Mouse (Mus musculus): Measurements from ENCODE around the gene Kdm6a. TPM values are rescaled to one million over a fixed set of nuclear protein-coding genes. Genes with fewer than 3 reads are reported as not detected.
A peak's percentile ranks its signal among the peaks of the same experiment; 100 is the strongest.

The Kdm6a gene
- 24.1 and 27.7 TPM in 2 replicates for polyA plus RNA-seq (2015; fragmentation: Nextera tagmentation; extraction: Ambion mirVana)

DNA sequence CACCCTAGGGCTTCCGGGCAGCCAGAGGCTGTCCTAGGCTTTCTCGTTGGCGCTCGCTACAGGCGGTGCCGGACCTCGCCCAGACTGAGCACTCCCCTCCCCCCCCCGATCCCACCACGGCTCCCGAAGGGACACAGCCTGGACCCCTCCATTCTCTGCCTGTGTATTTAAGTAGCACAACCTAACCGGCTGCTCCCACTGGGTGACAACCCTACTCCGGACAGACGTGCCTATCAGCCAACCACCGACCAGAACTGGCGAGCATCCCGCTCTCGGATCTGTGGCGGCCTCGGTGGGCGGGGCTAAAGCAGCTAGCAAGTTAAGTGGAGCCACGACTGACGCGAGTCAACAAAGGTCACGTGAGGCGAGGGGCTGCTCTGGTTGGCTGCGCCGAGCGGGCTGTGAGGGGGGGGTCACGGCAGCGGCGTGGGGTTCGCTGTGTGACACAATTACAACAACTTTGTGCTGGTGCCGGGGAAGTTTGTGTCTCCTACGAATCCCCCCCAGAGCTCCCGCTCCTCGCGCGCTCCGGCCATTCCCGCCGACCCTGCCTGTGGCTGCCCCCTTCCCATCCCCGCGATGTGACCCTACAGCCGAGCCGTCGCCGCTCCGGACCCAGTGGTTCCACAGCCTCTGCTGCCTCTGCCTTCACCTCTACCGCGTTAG, at the start of gene Kdm6a:
Kdm6a (plus strand) TSS at position 384 of the 666 bp plus-strand sequence.
- H3K27me3 ChIP-seq (replicated peaks; ENCODE audit: control insufficient read depth, insufficient read depth, low read length): no peaks in the 10 kb centered on the region
- under 1% methylated on average over 48 of the region's 50 CpGs for WGBS
- peak; percentile 98 for ATAC-seq
- H3K4me2 ChIP-seq (ENCODE audit: low read length): peak within 1 kb of the TSS; percentile 75
- peak within 1 kb of the TSS; percentile 88 for H3K4me3 ChIP-seq (replicated peaks; ENCODE audit: low read length)
- H3K9ac ChIP-seq (replicated peaks; ENCODE audit: low read depth, low read length): peak within 1 kb of the TSS; percentile 91
- no peaks in the 10 kb centered on the region for H3K9me3 ChIP-seq (ENCODE audit: control insufficient read depth, low read length)
- peak within 1 kb of the TSS; percentile 97 for H3K27ac ChIP-seq (ENCODE audit: low read length)
- no peaks in the 10 kb centered on the region for H3K36me3 ChIP-seq (ENCODE audit: control insufficient read depth, insufficient read depth)
- H3K4me1 ChIP-seq (replicated peaks; ENCODE audit: control insufficient read depth, insufficient read depth, low read length): 0 out of 2 replicates have a peak, but pooled peaks cover 2% of the 10 kb centered on the region

- H3K27me3 ChIP-seq (replicated peaks; ENCODE audit: control insufficient read depth, insufficient read depth, low read length): no peaks in the 10 kb centered on the region
- no peaks in the 10 kb centered on the region for H3K36me3 ChIP-seq (ENCODE audit: control insufficient read depth, insufficient read depth)
- no peaks in the 10 kb centered on the region for H3K9me3 ChIP-seq (ENCODE audit: control insufficient read depth, low read length)
- H3K4me3 ChIP-seq (replicated peaks; ENCODE audit: low read length): no peak within 1 kb of the TSS
- ATAC-seq: no peak
- no peak within 1 kb of the TSS for H3K9ac ChIP-seq (replicated peaks; ENCODE audit: low read depth, low read length)
- H3K4me2 ChIP-seq (ENCODE audit: low read length): no peak within 1 kb of the TSS
- WGBS: 82% methylated on average over 1 of the region's 1 CpGs
- H3K27ac ChIP-seq (ENCODE audit: low read length): no peak within 1 kb of the TSS
- no peaks in the 10 kb centered on the region for H3K4me1 ChIP-seq (replicated peaks; ENCODE audit: control insufficient read depth, insufficient read depth, low read length)
These were observed 16.8 kb upstream of the Kdm6a start, which contains the start of gene Dusp21 for GRCm38 (mm10) chrX:18145557-18145956. TSS of gene Dusp21 (plus strand) at chrX:18145857.

DNA sequence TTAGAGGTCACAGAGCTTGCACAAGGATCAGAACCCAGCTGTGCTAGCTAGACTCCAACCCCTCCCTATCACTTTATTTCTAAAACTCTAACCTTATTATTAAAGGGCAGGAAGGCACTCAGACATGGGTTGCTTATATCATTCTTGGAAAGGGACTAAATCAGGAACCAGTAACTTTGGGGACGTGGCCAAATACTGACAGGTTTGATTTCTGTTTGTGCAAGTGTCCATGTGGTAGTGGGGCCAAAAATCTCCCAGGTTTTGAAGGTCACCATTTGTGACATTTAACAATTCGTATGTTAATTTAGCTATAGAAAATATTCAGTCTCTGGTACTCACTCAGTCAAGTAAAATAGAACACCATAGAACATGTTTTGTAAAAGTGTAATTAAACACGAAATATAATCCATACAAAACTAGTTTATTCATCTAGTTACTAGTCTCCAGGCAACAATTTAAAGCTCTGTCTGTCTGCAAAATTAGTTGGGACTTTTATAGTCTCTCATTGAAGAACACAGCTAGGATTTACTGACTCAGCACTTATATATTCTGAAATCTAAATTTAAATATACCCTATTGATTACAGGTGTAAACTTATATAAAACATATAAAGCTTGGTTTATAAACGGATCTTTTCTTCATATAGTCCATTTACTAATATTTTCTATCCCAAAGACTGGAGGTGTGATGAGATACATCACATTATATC, 1.5 kb upstream of the Kdm6a start:
- no peaks in the 10 kb centered on the region for H3K36me3 ChIP-seq (ENCODE audit: control insufficient read depth, insufficient read depth)
- no peak for ATAC-seq
- no peaks in the 10 kb centered on the region for H3K27me3 ChIP-seq (replicated peaks; ENCODE audit: control insufficient read depth, insufficient read depth, low read length)
- H3K4me1 ChIP-seq (replicated peaks; ENCODE audit: control insufficient read depth, insufficient read depth, low read length): 0 out of 2 replicates have a peak, but pooled peaks cover 2% of the 10 kb centered on the region
- H3K27ac ChIP-seq (ENCODE audit: low read length): no peak overlapping the region; the same call in 1 of the 2 replicates
- WGBS: 52% methylated on average over 4 of the region's 4 CpGs
- H3K4me3 ChIP-seq (replicated peaks; ENCODE audit: low read length): no peak overlapping the region
- H3K9ac ChIP-seq (replicated peaks; ENCODE audit: low read depth, low read length): no peak overlapping the region
- no peaks in the 10 kb centered on the region for H3K9me3 ChIP-seq (ENCODE audit: control insufficient read depth, low read length)
- peak overlapping the region; percentile 64; the same call in 1 of the 2 replicates for H3K4me2 ChIP-seq (ENCODE audit: low read length)

DNA sequence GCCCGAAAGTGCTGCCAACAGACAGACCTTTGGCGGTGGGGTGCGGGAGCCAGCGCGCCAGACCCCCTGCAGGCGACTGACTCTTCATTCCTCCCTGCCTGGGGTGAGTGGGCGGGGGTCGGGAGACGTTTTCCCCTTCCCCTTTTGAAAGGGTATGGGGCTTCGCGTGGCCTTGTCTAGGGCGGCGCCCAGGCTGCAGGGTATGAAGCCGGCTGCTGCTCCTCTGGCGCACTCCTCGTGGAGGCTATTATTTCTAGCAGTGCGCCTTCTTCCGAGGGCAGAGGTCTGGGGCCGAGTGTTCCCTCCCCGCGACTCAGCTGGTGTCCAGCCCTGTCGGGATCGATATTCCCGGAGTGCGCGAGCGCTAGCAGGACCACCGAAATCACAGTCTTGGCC, 581 bp upstream of the Kdm6a start:
- peak; percentile 61 for ATAC-seq
- no peaks in the 10 kb centered on the region for H3K9me3 ChIP-seq (ENCODE audit: control insufficient read depth, low read length)
- H3K4me3 ChIP-seq (replicated peaks; ENCODE audit: low read length): peak overlapping the region; percentile 88
- peak overlapping the region; percentile 64 for H3K4me2 ChIP-seq (ENCODE audit: low read length)
- H3K4me1 ChIP-seq (replicated peaks; ENCODE audit: control insufficient read depth, insufficient read depth, low read length): 0 out of 2 replicates have a peak, but pooled peaks cover 2% of the 10 kb centered on the region
- peak overlapping the region; percentile 91 for H3K9ac ChIP-seq (replicated peaks; ENCODE audit: low read depth, low read length)
- peak overlapping the region; percentile 95 for H3K27ac ChIP-seq (ENCODE audit: low read length)
- no peaks in the 10 kb centered on the region for H3K36me3 ChIP-seq (ENCODE audit: control insufficient read depth, insufficient read depth)
- H3K27me3 ChIP-seq (replicated peaks; ENCODE audit: control insufficient read depth, insufficient read depth, low read length): no peaks in the 10 kb centered on the region
- 1% methylated on average over 27 of the region's 28 CpGs for WGBS

DNA sequence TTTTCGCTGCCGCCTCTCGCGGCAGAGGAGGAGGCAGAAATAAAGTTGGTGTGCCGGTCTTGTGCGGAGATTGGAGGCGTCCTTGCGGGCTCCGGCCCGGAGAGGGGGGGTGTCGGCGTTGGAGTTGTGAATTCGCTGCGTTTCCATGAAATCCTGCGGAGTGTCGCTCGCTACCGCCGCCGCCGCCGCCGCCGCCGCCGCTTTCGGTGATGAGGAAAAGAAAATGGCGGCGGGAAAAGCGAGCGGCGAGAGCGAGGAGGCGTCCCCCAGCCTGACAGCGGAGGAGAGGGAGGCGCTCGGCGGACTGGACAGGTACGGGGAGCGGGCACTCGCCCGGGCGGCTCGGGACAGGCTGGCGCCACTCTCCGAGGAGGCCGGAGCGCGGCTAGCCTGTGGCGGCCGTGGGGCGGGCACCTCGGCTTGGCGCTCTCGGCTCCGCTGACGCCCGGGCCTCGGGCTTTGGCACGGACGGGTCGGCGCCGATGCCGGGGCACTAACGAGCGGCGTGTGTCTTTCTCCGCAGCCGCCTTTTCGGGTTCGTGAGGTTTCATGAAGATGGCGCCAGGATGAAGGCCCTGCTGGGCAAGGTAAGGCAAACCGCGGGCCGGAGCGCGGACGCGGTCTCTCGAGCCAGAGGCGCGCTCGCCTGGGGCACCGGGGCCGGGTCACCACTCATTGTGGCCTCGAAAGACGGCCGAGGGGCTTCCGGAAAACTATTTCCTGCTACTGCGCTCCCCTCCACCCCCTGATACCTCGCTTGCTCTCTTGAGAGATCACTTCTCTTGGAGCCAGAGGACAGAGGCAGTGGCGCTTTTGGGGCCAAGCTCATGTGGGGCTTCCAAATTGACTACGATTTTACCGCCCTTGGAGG, 721 bp downstream of the Kdm6a start:
- H3K36me3 ChIP-seq (ENCODE audit: control insufficient read depth, insufficient read depth): no peaks in the 10 kb centered on the region
- H3K27me3 ChIP-seq (replicated peaks; ENCODE audit: control insufficient read depth, insufficient read depth, low read length): no peaks in the 10 kb centered on the region
- H3K4me3 ChIP-seq (replicated peaks; ENCODE audit: low read length): peak overlapping the region; percentile 88
- H3K4me1 ChIP-seq (replicated peaks; ENCODE audit: control insufficient read depth, insufficient read depth, low read length): 0 out of 2 replicates have a peak, but pooled peaks cover 2% of the 10 kb centered on the region
- peak overlapping the region; percentile 77 for H3K9ac ChIP-seq (replicated peaks; ENCODE audit: low read depth, low read length)
- H3K4me2 ChIP-seq (ENCODE audit: low read length): peak overlapping the region; percentile 75
- WGBS: under 1% methylated on average over 68 of the region's 95 CpGs
- peak overlapping the region; percentile 97 for H3K27ac ChIP-seq (ENCODE audit: low read length)
- H3K9me3 ChIP-seq (ENCODE audit: control insufficient read depth, low read length): no peaks in the 10 kb centered on the region
- peak; percentile 29 for ATAC-seq

- H3K27me3 ChIP-seq (replicated peaks; ENCODE audit: control insufficient read depth, insufficient read depth, low read length): no peaks in the 10 kb centered on the region
- peak overlapping the region; percentile 88 for H3K4me3 ChIP-seq (replicated peaks; ENCODE audit: low read length)
- no peak for ATAC-seq
- peak overlapping the region; percentile 77 for H3K9ac ChIP-seq (replicated peaks; ENCODE audit: low read depth, low read length)
- no peaks in the 10 kb centered on the region for H3K36me3 ChIP-seq (ENCODE audit: control insufficient read depth, insufficient read depth)
- H3K4me2 ChIP-seq (ENCODE audit: low read length): peak overlapping the region; percentile 75
- 1% methylated on average over 10 of the region's 10 CpGs for WGBS
- 0 out of 2 replicates have a peak, but pooled peaks cover 2% of the 10 kb centered on the region for H3K4me1 ChIP-seq (replicated peaks; ENCODE audit: control insufficient read depth, insufficient read depth, low read length)
- peak overlapping the region; percentile 97 for H3K27ac ChIP-seq (ENCODE audit: low read length)
- H3K9me3 ChIP-seq (ENCODE audit: control insufficient read depth, low read length): no peaks in the 10 kb centered on the region
These were observed 1.7 kb downstream of the Kdm6a start for GRCm38 (mm10) chrX:18163917-18164624.

GRCm38 (mm10) chrX:18165121-18165520, 2.7 kb downstream of the Kdm6a start:
- 71% methylated on average over 2 of the region's 2 CpGs for WGBS
- no peak for ATAC-seq
- H3K27me3 ChIP-seq (replicated peaks; ENCODE audit: control insufficient read depth, insufficient read depth, low read length): no peaks in the 10 kb centered on the region
- H3K4me1 ChIP-seq (replicated peaks; ENCODE audit: control insufficient read depth, insufficient read depth, low read length): 0 out of 2 replicates have a peak, but pooled peaks cover 2% of the 10 kb centered on the region
- no peak overlapping the region for H3K27ac ChIP-seq (ENCODE audit: low read length)
- H3K9ac ChIP-seq (replicated peaks; ENCODE audit: low read depth, low read length): no peak overlapping the region
- no peak overlapping the region for H3K4me3 ChIP-seq (replicated peaks; ENCODE audit: low read length)
- no peaks in the 10 kb centered on the region for H3K9me3 ChIP-seq (ENCODE audit: control insufficient read depth, low read length)
- H3K36me3 ChIP-seq (ENCODE audit: control insufficient read depth, insufficient read depth): no peaks in the 10 kb centered on the region
- no peak overlapping the region for H3K4me2 ChIP-seq (ENCODE audit: low read length)

GRCm38 (mm10) chrX:18166961-18167360, 4.6 kb downstream of the Kdm6a start:
- H3K27ac ChIP-seq (ENCODE audit: low read length): no peak overlapping the region
- H3K9ac ChIP-seq (replicated peaks; ENCODE audit: low read depth, low read length): no peak overlapping the region

More at GRCm38 (mm10) chrX:18166961-18167360, 4.6 kb downstream of the Kdm6a start:
- WGBS: 72% methylated on average over 3 of the region's 3 CpGs
- ATAC-seq: no peak
- no peak overlapping the region for H3K4me2 ChIP-seq (ENCODE audit: low read length)
- no peaks in the 10 kb centered on the region for H3K4me1 ChIP-seq (replicated peaks; ENCODE audit: control insufficient read depth, insufficient read depth, low read length)
- no peaks in the 10 kb centered on the region for H3K9me3 ChIP-seq (ENCODE audit: control insufficient read depth, low read length)
- no peak overlapping the region for H3K4me3 ChIP-seq (replicated peaks; ENCODE audit: low read length)
- H3K36me3 ChIP-seq (ENCODE audit: control insufficient read depth, insufficient read depth): no peaks in the 10 kb centered on the region
- H3K27me3 ChIP-seq (replicated peaks; ENCODE audit: control insufficient read depth, insufficient read depth, low read length): no peaks in the 10 kb centered on the region

Measured in forebrain, embryonic 16.5 days (tissue).